Comparison of ENCODE assay signal across 8 mouse cellular contexts in genomic region chr1:153532234-153532841, GRCm38 (mm10). TPM values are rescaled to one million over a fixed set of nuclear protein-coding genes. Genes with fewer than 3 reads are reported as not detected.
DNase-seq lines count a peak whose midpoint lies in the region; ATAC-seq and TF ChIP-seq lines count a peak whose summit lies in the region.

No protein-coding gene starts in this region.

- peaks cover 3% of the 10 kb centered on the region; the same call in 1 of the 2 replicates for H3K4me1 ChIP-seq in liver, adult 2 months (ENCODE audit: control insufficient read depth, insufficient read depth, low read length)
- H3K4me1 ChIP-seq in neural tube, embryonic 11.5 days (ENCODE audit: control insufficient read depth, insufficient read depth, low read length) = 0 out of 2 replicates have a peak, but pooled peaks cover 6% of the 10 kb centered on the region

- DNase-seq in right cerebral cortex, postnatal 10 days (ENCODE audit: low spot score in 2 of 2) = peak; percentile 46 to 48
- no peak for DNase-seq in right cerebral cortex, postnatal 36 days (ENCODE audit: low spot score in 2 of 2)
- DNase-seq in embryo, embryonic 11.5 days (ENCODE audit: low read depth, low spot score) = peak; percentile 38
- peak; percentile 24 to 32 for DNase-seq in heart, postnatal 10 days
- DNase-seq in liver, adult 2 months (ENCODE audit: extremely low read depth, low read depth, low spot score) = no peak
- DNase-seq in neural tube, embryonic 11.5 days (ENCODE audit: low spot score) = peak; percentile 67
- no peak for DNase-seq in left cerebral cortex, adult 2 months (ENCODE audit: extremely low spot score in 1 of 2, low spot score in 2 of 2)

- no peaks in the 10 kb centered on the region for H3K27me3 ChIP-seq in liver, adult 2 months (ENCODE audit: control insufficient read depth, insufficient read depth, low read length)
- H3K27me3 ChIP-seq in neural tube, embryonic 11.5 days (ENCODE audit: control insufficient read depth, insufficient read depth, low read length) = no peaks in the 10 kb centered on the region

- no peaks in the 10 kb centered on the region for H3K36me3 ChIP-seq in liver, adult 2 months (ENCODE audit: control insufficient read depth, insufficient read depth, low read length)
- H3K36me3 ChIP-seq in neural tube, embryonic 11.5 days (ENCODE audit: control insufficient read depth, insufficient read depth, low read length) = no peaks in the 10 kb centered on the region

- peak overlapping the region; percentile 16; the same call in 1 of the 2 replicates for H3K27ac ChIP-seq in liver, adult 2 months (replicated peaks; ENCODE audit: insufficient read depth, low read depth, low read length)
- peak overlapping the region; percentile 86 for H3K27ac ChIP-seq in neural tube, embryonic 11.5 days (ENCODE audit: low read depth, low read length)
- no peak overlapping the region for H3K27ac ChIP-seq in left cerebral cortex, adult 2 months

- H3K4me2 ChIP-seq in neural tube, embryonic 11.5 days (ENCODE audit: low read depth) = peak overlapping the region; percentile 24

- ATAC-seq in neural tube, embryonic 11.5 days (ENCODE audit: insufficient read depth, low FRiP score, low TSS enrichment) = peak; percentile 76
- ATAC-seq in erythroblast, adult 5-6 weeks (replicated peaks; ENCODE audit: low FRiP score, poor library complexity, severe bottlenecking) = no peak

- TF ChIP-seq CTCF in liver, adult 2 months (IDR thresholded peaks at IDR 0.05; ENCODE audit: low read depth, low read length) = no peak
- no peak for TF ChIP-seq CTCF in left cerebral cortex, adult 2 months (IDR thresholded peaks at IDR 0.05)

- H3K79me2 ChIP-seq in liver, adult 2 months (ENCODE audit: control insufficient read depth, insufficient read depth, low read length) = no peaks in the 10 kb centered on the region

- no peak for TF ChIP-seq POLR2A in liver, adult 2 months (IDR thresholded peaks at IDR 0.05; ENCODE audit: extremely low read depth, insufficient read depth, low read length)

- no peak overlapping the region for H3K4me3 ChIP-seq in liver, adult 2 months (ENCODE audit: insufficient read depth, low read depth, low read length)
- no peak overlapping the region for H3K4me3 ChIP-seq in neural tube, embryonic 11.5 days (ENCODE audit: low read depth, low read length)
- no peak overlapping the region for H3K4me3 ChIP-seq in left cerebral cortex, adult 2 months

- 27% methylated on average over 12 of the region's 12 CpGs for WGBS in liver, adult 2 months
- 17% methylated on average over 12 of the region's 12 CpGs for WGBS in neural tube, embryonic 11.5 days

- H3K9me3 ChIP-seq in neural tube, embryonic 11.5 days (ENCODE audit: control insufficient read depth, low read length) = no peaks in the 10 kb centered on the region

- intact Hi-C loops in heart, postnatal 10 days (cut with DNase I) = no loop called here
- intact Hi-C loops in left cerebral cortex, adult 2 months (cut with DNase I) = no loop called here

- H3K9ac ChIP-seq in liver, adult 2 months (ENCODE audit: low read depth, low read length) = peak overlapping the region; percentile 48
- H3K9ac ChIP-seq in neural tube, embryonic 11.5 days (ENCODE audit: low read length) = peak overlapping the region; percentile 63

RNA-seq across cellular contexts. Expression of gene Npl, which starts 17.5 kb away (rescaled TPM):
- total RNA-seq in heart, postnatal 10 days (2021) = 1 to 10 TPM; 2.4 to 2.6 TPM
- total RNA-seq in liver, adult 2 months (2014; rRNA removed) = 1.4 and 2.5 TPM in 2 replicates
- polyA plus RNA-seq in liver, adult 2 months (2012; rRNA removed) = 0.21 and 0.40 TPM in 2 replicates
- 14.5 and 14.6 TPM in 2 replicates for polyA plus RNA-seq in neural tube, embryonic 11.5 days (2014; fragmentation: Nextera tagmentation; extraction: Ambion mirVana)
- total RNA-seq in left cerebral cortex, adult 2 months (2021) = 1 to 10 TPM; 5.4 to 6.0 TPM
- total RNA-seq in erythroblast, adult 5-6 weeks (2015; ENCODE audit: low replicate concordance) = 4.8 and 6.1 TPM in 2 replicates
- total RNA-seq in erythroblast, adult 5-6 weeks (2017; ENCODE audit: low replicate concordance) = 1.2 and 1.8 TPM in 2 replicates

RNA-seq across cellular contexts. Expression of gene Dhx9, which starts 44.9 kb away (rescaled TPM):
- total RNA-seq in heart, postnatal 10 days (2021) = 10 to 100 TPM; 79.7 to 88.1 TPM
- 41.1 and 42.6 TPM in 2 replicates for total RNA-seq in liver, adult 2 months (2014; rRNA removed)
- polyA plus RNA-seq in liver, adult 2 months (2012; rRNA removed) = 5.6 and 5.7 TPM in 2 replicates
- 21.0 and 23.8 TPM in 2 replicates for polyA plus RNA-seq in neural tube, embryonic 11.5 days (2014; fragmentation: Nextera tagmentation; extraction: Ambion mirVana)
- 100 to 1,000 TPM in 1 of 2 experiments, 10 to 100 TPM in 1; 95.3 to 102 TPM for total RNA-seq in left cerebral cortex, adult 2 months (2021)
- 64.4 and 92.8 TPM in 2 replicates for total RNA-seq in erythroblast, adult 5-6 weeks (2015; ENCODE audit: low replicate concordance)
- 73.6 and 93.5 TPM in 2 replicates for total RNA-seq in erythroblast, adult 5-6 weeks (2017; ENCODE audit: low replicate concordance)

Comparison
In these comparisons a context has a peak if more than half of its experiments do, and no peak if none do; other contexts are left out.
1. DNase-seq: peak in right cerebral cortex, postnatal 10 days (2 of 2), embryo, embryonic 11.5 days (single experiment), heart, postnatal 10 days (2 of 2) and neural tube, embryonic 11.5 days (single experiment); none in right cerebral cortex, postnatal 36 days (0 of 2), liver, adult 2 months (single experiment) and left cerebral cortex, adult 2 months (0 of 2).